Mouse (Mus musculus): ENCODE measurements at regions not wholly inside any gene's neighbourhood (a gene's known extent, or its start where the extent isn't known, plus 50 kb on each side); places are given as distances from the start of the nearest gene placed in this dataset.
A peak's percentile ranks its signal among the peaks of the same experiment; 100 is the strongest.

GRCm38 (mm10) chr4:83915871-83916270, 390.5 kb downstream of the Ccdc171 start:
- DNase-seq: no peak

DNA sequence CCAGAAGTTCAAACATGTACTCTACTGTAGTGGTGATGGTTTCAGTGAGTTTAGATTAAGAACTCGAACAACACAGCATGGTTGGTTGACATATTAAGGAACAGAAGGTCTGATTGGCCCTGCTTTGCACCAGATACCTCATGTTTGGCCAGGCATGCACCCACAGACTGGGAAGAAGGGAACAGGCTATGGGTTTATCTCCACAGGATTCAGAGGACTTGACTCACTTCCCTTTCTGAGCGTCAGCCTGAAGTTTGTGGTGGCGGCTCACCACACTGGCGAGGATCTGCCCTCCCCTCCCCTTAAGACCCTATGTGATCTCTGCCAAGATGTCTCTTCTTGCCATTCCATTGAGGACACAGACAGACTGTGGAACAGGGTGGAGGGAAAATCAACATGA, 391.7 kb downstream of the Ccdc171 start:
- DNase-seq: no peak

- DNase-seq: no peak
Measured at GRCm38 (mm10) chr4:83918093-83918492, 392.7 kb downstream of the Ccdc171 start.

- peak in 1 of 2 experiments; percentile 14 for DNase-seq
Measured at GRCm38 (mm10) chr4:83919041-83919440, 393.7 kb downstream of the Ccdc171 start.

- DNase-seq: peak; percentile 62 to 69
Measured at GRCm38 (mm10) chr4:83925118-83925842, 399.9 kb downstream of the Ccdc171 start.

- peak in 1 of 2 experiments; percentile 7 for DNase-seq
Measured at GRCm38 (mm10) chr4:83926195-83926731, 400.9 kb downstream of the Ccdc171 start.

DNA sequence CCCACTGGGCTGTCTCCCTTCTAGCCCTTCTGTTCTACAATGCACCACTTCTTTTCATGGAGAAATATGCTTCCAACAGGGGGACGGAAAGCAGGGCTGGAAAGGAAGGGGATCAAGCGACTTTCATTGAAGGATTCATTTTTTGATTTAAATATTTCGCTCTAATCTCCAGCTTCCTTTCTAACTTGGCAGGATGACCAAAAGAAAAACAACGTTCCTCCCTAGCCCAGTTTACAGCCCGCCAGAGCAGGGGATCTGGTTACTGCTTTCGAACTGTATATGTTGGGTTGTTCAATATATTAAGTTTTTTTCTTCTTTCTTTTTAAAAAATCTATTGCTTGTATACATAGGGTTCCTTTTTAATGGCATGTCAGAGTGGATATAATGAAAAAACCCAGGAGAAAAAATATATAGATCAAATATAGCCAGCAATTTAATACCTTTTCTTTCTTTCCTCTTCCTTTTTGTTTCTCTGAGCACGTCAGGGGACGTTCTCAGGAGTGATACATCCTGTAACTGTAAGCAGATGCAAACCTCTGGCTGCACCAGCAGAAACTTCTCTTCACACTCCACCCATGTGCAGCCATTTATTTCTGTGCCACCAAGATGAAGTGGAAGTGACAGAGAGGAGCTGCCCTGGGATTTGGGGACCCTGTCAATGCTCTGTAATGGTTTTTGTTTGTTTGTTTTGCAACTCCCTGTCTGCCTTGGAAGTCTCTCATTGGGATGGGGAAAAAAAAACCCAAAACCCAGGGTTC, 406.7 kb downstream of the Ccdc171 start:
- no peak for DNase-seq

DNA sequence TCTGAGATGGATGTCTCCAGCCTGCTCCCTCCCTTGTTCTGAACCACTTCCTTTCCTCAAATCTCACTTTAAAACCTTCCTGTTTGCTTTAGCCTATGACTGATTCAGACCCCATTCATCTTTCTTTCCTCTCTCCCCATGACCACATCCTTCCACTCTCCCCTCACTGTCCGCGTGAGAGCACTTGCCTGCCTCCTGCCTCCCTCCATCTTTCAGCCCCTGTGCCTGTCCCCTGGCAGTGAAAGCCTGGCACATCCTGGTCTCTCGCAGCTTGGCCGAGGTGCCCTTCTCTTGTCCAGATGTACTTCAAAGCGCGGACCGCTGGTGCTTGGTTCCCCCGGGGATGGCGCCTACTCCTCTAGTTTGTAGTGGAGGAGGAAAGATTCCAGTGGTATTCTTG, 416.3 kb downstream of the Ccdc171 start:
- no peak for DNase-seq

- DNase-seq: no peak
Measured at GRCm38 (mm10) chr4:83949612-83950011, 424.3 kb downstream of the Ccdc171 start.

GRCm38 (mm10) chr4:83950809-83951409, 425.6 kb downstream of the Ccdc171 start:
- DNase-seq: no peak

DNA sequence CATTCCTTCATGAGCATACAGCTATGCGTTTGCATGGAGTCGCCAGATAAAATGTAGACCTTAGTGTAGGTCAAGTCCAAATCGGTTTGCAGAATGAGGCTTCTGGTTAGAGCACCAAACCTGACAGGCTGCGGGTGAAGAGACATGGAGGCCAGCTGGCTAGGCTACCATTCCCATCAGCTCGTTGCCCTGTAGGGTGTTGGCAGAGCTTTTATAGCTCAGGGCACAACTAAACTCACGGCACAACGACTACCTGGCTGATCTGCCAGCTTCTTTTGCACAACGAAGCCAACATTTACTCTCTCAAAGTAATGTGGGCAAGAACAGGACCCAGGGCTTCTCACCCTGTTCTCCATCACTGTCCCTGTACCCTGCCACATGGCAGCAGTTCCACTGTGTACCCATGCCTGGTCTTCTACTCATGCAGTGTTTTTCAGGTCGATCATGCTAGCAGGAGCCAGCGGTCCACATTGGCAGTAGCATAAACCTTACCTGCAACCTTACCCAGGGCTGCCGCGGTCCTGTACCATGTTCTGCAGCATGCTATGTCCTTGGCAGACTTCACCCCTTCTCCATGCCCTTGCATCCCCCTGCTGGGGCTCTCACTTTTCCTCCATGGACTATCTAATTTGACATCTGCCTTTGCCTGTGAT, 431.0 kb downstream of the Ccdc171 start:
- DNase-seq: no peak

- no peak for DNase-seq
Measured at GRCm38 (mm10) chr4:83957217-83957692, 431.9 kb downstream of the Ccdc171 start.

DNA sequence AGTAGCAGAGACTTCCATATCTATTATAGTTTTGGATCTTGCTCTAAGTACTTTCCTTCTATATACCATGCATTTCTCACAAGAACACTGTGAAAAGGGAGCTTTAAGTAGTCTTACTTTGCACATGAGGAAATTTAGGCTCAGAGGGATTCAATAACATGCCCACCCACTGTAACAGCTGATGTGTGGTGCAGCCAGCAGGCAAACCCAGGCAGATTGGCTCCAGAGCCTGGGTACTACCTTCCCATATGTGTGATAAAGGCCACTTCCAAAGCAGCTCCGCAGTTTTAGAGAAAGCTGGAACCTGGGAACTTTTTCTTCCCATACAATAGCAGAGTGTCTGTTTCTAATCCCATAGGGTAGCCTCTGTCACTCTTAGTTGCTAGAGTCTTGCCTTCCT, 441.6 kb downstream of the Ccdc171 start:
- DNase-seq: no peak

DNA sequence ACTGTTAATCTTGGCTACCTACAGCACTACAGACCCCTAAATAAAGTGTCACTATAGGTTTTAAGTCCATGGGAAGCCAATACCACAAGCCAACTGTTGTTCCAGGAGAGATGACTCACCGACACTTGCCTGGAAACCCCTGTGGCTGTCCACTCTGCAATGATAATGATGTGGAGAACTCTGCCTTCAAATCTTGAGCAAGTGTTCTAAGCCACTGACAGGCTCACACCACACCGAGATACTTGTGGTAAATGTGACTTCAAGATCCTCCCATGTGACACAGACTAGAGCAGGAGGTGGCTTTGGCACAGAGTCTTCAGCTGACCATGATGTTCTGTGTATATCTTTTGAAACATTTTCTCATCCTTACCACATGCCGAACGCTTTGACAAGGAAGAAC, 447.8 kb downstream of the Ccdc171 start:
- no peak for DNase-seq

DNA sequence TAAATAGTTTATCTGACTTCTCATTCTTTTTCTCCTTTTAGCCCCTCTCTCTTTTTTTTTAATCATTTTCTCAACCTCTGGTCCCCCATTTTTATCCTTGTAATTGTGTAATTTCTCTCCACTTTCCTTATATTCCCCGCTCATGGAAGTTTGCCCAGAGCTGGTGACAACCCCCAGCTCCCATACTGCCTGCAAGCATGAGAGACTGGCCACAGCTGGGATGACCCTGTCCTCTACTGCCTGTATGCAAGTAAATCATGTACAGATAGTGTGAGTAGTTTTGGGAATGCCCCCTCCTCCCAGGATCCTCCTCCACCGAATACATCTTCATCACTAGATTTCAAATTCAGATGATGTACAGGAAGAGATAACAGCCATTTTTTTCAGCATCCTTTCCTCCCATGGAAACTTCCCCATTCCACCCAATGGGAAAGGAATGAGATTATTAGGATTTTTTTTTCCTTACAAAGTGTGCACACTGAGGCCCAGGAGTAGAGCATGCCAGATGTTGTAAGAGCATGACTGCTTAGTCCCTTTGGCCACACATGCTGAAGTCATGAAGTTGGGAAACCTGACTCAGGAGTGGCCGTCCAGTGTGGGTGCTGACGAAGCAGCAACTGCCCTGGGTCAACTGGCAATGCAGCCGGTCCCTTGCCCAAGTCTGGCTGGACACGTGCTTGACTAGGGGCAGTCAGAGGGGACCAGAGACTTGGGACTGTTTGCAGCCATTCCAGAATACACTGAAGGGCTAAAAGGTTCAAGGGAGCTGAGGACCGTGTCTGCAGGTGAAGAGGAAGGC, 449.1 kb downstream of the Ccdc171 start:
- no peak for DNase-seq

- no peak for DNase-seq
Measured at GRCm38 (mm10) chr4:83975569-83975968, 450.2 kb downstream of the Ccdc171 start.

- DNase-seq: no peak
Measured at GRCm38 (mm10) chr4:83976067-83976466, 450.7 kb downstream of the Ccdc171 start.

- no peak for DNase-seq
Measured at GRCm38 (mm10) chr4:83979088-83979487, 453.7 kb downstream of the Ccdc171 start.

DNA sequence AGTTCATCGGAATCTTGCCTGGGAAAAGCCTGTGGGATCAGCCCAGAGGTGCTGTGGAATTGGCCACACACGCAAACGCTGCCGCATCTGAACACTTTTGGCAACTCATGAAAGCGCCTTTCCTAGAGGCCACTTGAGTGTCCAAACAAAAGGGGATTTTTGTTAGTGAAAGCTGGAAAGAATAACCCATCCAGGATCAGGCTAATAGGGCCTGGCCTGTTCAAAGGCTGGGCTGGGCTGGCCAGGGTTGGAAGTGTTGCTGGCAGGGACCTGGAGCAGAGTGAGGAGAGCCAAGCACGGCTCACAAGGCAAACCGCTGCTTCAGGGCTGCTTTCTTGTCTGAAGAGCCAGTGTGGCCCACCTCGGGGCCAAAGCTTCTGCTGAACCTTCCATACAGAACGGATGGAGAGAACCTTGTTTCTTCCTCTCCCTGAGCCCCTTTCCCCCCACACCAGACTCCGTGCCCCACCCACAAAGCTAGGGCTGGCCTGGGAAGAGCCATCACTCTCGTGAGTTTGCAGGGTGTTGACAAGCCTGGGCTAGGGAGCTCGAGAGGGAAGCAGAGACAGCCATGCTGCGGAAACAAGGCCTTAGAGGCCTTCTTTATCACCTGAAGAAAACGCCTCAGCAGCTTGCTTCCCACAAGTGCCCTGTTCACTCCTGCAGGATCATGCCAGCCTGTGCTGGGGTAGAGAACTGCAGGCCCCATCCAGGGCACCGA, 459.5 kb downstream of the Ccdc171 start:
- DNase-seq: no peak

GRCm38 (mm10) chr4:83985451-83985850, 460.1 kb downstream of the Ccdc171 start:
- DNase-seq: no peak
